Mouse (Mus musculus) hindbrain, embryonic 15.5 days (tissue): ENCODE measurements at regions not wholly inside any gene's neighbourhood (a gene's known extent, or its start where the extent isn't known, plus 50 kb on each side); places are given as distances from the start of the nearest gene placed in this dataset.
A peak's percentile ranks its signal among the peaks of the same experiment; 100 is the strongest.

Experiments
- ATAC-seq: fragments of 200-750 bp; cut with Nextera tagmentation; 2 replicates; pipeline ENCODE4 v1.8.0; 2017; ENCODE audit warnings: low read depth, moderate number of reproducible peaks, moderate TSS enrichment; ENCODE audit not compliant: low FRiP score
- H3K27ac ChIP-seq: fragments of 300-500 bp; sonication (generic); replicated peaks from 2 replicates; pipeline ENCODE4 v1.5.1; 2015; ENCODE audit warnings: mild to moderate bottlenecking, inconsistent platforms
- H3K27me3 ChIP-seq: fragments of 300-500 bp; sonication (generic); 2 replicates; pipeline ENCODE4 v1.6.1; 2015; ENCODE audit warnings: control low read depth, inconsistent platforms
- H3K36me3 ChIP-seq: fragments of 300-500 bp; sonication (generic); 2 replicates; pipeline ENCODE4 v1.6.1; 2015; ENCODE audit warnings: control low read depth, inconsistent platforms
- H3K4me1 ChIP-seq: fragments of 300-500 bp; sonication (generic); replicated peaks from 2 replicates; pipeline ENCODE4 v1.6.1; 2015; ENCODE audit warnings: control low read depth, inconsistent platforms
- H3K4me2 ChIP-seq: fragments of 300-500 bp; sonication (generic); 2 replicates; pipeline ENCODE4 v1.6.1; 2015; ENCODE audit warnings: moderate library complexity, mild to moderate bottlenecking, inconsistent platforms
- H3K4me3 ChIP-seq: fragments of 300-500 bp; sonication (generic); 2 replicates; pipeline ENCODE4 v1.5.1; 2015; ENCODE audit warnings: mild to moderate bottlenecking, inconsistent platforms
- H3K9ac ChIP-seq: fragments of 300-500 bp; sonication (generic); 2 replicates; pipeline ENCODE4 v1.6.1; 2015; ENCODE audit warnings: inconsistent platforms
- H3K9me3 ChIP-seq: fragments of 300-500 bp; sonication (generic); 2 replicates; pipeline ENCODE4 v1.6.1; 2016; ENCODE audit warnings: control low read depth, inconsistent platforms
- WGBS: fragments of 180-500 bp; shearing (Covaris S2); methylation state at CpG from one replicate; pipeline ENCODE4 v1.1.7; 2015; 5-methylcytosine and 5-hydroxymethylcytosine counted together

DNA sequence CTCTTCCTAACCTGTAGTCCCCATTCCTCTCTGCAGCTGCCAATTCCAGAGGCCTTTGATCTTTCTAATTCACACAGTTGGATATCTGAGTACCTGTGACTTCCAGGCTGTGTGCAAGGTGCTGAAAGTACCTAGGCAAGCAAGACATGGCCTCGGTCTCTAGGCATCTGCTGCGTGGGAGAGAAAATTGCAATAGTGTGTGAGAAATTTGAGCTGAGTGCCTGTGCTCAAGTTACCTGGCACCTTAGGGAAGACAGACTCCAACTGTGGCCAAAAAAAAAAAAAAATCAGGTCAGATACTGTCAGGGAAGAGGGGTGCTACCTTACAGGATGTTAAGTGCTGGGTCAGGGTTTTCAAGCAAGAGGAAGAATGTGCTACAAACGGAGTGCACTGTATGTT, 514.7 kb upstream of the Mgmt start:
- Histone ChIP-seq H3K4me2 (no peak overlapping the region), H3K27ac (no peak overlapping the region), H3K36me3 (no peaks in the 10 kb centered on the region), H3K4me3 (no peak overlapping the region), H3K4me1 (no peaks in the 10 kb centered on the region), H3K9me3 (no peaks in the 10 kb centered on the region), H3K9ac (no peak overlapping the region), H3K27me3 (no peaks in the 10 kb centered on the region)
- 77% methylated on average over 3 of the region's 3 CpGs for WGBS
- no peak for ATAC-seq

DNA sequence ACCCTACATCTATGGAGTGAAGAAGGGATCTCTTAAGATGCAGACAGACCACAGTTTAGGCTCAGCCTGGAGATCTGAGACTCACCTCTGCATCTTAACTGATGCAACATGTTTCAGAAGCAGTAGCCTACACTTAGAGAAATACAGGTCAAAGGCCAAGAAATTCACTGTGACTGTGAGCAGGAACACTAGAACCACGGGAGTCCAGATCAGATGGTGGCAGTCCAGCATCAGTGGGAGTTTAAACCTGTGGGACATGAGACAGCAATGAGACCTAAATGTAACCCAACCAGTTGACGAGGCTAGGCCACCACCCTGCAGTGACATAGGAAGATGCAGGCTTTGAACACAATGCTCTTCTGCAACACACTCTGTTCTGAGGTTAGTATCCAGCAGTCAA, 511.1 kb upstream of the Mgmt start:
- Histone ChIP-seq H3K27ac (no peak overlapping the region), H3K9ac (no peak overlapping the region), H3K27me3 (no peaks in the 10 kb centered on the region), H3K9me3 (no peaks in the 10 kb centered on the region), H3K36me3 (no peaks in the 10 kb centered on the region), H3K4me1 (no peaks in the 10 kb centered on the region), H3K4me3 (no peak overlapping the region), H3K4me2 (no peak overlapping the region)
- 81% methylated on average over 2 of the region's 2 CpGs for WGBS
- no peak for ATAC-seq

DNA sequence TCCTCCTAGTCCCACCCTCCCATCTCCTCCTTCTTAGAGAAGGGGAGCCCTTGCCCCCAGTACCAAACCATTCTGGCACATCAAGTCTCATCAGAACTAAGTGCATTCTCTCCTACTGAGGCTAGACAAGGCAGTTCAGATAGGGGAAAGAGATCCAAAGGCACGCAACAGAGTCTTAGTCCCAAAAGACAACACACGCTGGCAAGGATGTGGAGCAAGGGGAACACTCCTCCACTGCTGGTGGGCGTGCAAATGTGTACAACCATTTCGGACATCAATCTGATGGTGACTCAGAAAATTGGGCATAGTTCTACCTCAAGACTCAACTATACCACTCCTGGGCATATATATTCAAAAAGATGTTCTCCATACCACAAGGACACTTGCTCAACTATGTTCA, 506.7 kb upstream of the Mgmt start:
- no peak overlapping the region for H3K4me3 ChIP-seq
- 94% methylated on average over 4 of the region's 4 CpGs for WGBS
- no peaks in the 10 kb centered on the region for H3K9me3 ChIP-seq
- no peaks in the 10 kb centered on the region for H3K27me3 ChIP-seq
- ATAC-seq = no peak
- no peak overlapping the region for H3K4me2 ChIP-seq
- no peaks in the 10 kb centered on the region for H3K4me1 ChIP-seq
- no peak overlapping the region for H3K9ac ChIP-seq
- H3K27ac ChIP-seq = no peak overlapping the region
- H3K36me3 ChIP-seq = no peaks in the 10 kb centered on the region

DNA sequence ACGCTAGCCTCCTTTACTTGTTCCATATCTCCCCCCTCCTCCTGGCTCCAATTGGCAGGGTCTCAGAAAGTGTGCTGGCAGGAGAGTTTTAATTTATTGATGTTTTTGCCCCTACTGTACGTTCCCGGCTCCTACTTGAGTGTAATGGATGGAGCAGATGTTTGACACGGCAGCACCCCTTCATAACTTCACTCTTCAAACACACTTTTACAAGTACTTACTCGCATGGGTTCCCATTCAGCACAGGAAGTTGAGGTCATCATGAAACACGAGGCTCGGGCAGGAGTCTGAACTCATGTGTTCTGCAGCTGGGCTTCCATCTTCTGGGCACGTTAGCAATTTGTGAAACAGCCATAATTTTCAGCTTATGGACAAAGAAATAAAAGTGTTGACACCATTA, 504.3 kb upstream of the Mgmt start:
- ATAC-seq = no peak
- H3K4me1 ChIP-seq = 0 out of 2 replicates have a peak, but pooled peaks cover 6% of the 10 kb centered on the region
- WGBS = 72% methylated on average over 8 of the region's 8 CpGs

DNA sequence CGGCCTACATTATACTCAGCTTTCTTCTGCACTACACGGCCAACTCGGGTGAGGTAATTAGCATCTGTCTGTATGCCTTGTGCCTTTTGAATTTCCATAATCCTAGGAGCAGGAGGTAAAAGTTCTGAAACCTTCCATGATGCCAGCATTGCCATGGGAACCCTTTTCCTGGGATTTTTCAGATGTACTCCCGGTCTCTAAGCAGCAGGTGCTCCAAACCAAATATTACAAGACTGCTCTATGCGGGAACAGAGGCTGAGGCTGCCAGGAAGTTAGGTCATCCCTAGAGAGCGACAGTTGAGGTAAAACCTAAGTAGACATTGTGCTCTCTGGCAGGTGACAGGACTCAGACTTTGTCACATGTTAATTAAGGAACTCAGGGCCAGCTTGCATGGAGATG, 501.0 kb upstream of the Mgmt start:
- Histone ChIP-seq H3K27me3 (no peaks in the 10 kb centered on the region), H3K4me2 (no peak overlapping the region), H3K36me3 (no peaks in the 10 kb centered on the region), H3K9ac (no peak overlapping the region), H3K27ac (no peak overlapping the region), H3K4me1 (0 out of 2 replicates have a peak, but pooled peaks cover 6% of the 10 kb centered on the region), H3K4me3 (no peak overlapping the region), H3K9me3 (no peaks in the 10 kb centered on the region)
- no peak for ATAC-seq
- 59% methylated on average over 6 of the region's 6 CpGs for WGBS

More for the DNA sequence above, 504.3 kb upstream of the Mgmt start:
- Histone ChIP-seq H3K27me3 (no peaks in the 10 kb centered on the region), H3K4me2 (no peak overlapping the region), H3K27ac (no peak overlapping the region), H3K9ac (no peak overlapping the region), H3K36me3 (no peaks in the 10 kb centered on the region), H3K9me3 (no peaks in the 10 kb centered on the region), H3K4me3 (no peak overlapping the region)

DNA sequence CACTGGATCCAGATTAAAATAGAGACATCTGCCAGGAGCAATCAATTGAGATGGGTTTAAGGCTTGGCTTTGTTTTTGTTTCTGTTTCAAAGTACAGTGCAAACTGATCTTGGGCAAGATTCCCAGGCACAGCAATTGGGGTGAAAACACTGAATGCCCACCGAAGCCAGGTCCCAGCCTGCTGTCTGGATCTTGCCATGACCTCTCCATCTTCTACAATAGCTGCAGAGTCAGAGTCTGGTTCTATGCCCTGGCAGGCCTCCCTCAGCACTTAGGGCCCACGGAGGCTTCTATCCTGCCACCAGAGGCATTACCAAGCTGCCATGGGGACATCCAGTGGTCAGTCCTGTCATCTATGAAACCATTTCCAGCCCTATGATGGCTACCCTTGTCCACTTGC, 498.6 kb upstream of the Mgmt start:
- ATAC-seq = peak; percentile 56; the same call in 1 of the 2 replicates

DNA sequence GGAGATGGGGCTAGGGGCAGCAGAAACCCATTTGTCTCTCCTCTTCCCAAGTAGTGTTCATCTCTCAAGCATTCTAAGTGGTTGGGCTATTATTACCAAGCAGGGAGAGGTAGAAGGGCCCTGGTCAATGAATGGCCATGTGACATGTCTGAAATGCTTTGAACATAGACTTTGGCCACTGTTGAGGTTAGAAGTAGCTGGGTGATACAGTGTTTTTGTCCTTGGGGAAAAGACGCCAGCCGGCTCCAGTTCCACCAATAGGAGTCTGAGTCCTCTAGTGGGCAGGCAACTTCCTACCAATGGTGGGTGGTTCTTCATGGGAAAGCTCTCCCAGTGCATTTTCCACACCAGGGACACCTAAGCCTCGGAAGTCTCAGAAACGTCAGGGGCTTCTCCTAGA, 497.3 kb upstream of the Mgmt start:
- ATAC-seq = no peak
- H3K27ac ChIP-seq = no peak overlapping the region
- no peaks in the 10 kb centered on the region for H3K36me3 ChIP-seq
- no peak overlapping the region for H3K4me3 ChIP-seq
- H3K4me2 ChIP-seq = no peak overlapping the region
- H3K27me3 ChIP-seq = no peaks in the 10 kb centered on the region
- no peak overlapping the region for H3K9ac ChIP-seq
- 0 out of 2 replicates have a peak, but pooled peaks cover 6% of the 10 kb centered on the region for H3K4me1 ChIP-seq
- WGBS = 95% methylated on average over 4 of the region's 4 CpGs
- no peaks in the 10 kb centered on the region for H3K9me3 ChIP-seq

More for the DNA sequence above, 498.6 kb upstream of the Mgmt start:
- Histone ChIP-seq H3K27ac (no peak overlapping the region), H3K4me1 (0 out of 2 replicates have a peak, but pooled peaks cover 6% of the 10 kb centered on the region), H3K9ac (no peak overlapping the region), H3K36me3 (no peaks in the 10 kb centered on the region), H3K27me3 (no peaks in the 10 kb centered on the region), H3K9me3 (no peaks in the 10 kb centered on the region), H3K4me2 (no peak overlapping the region), H3K4me3 (no peak overlapping the region)
- 53% methylated on average over 2 of the region's 2 CpGs for WGBS

DNA sequence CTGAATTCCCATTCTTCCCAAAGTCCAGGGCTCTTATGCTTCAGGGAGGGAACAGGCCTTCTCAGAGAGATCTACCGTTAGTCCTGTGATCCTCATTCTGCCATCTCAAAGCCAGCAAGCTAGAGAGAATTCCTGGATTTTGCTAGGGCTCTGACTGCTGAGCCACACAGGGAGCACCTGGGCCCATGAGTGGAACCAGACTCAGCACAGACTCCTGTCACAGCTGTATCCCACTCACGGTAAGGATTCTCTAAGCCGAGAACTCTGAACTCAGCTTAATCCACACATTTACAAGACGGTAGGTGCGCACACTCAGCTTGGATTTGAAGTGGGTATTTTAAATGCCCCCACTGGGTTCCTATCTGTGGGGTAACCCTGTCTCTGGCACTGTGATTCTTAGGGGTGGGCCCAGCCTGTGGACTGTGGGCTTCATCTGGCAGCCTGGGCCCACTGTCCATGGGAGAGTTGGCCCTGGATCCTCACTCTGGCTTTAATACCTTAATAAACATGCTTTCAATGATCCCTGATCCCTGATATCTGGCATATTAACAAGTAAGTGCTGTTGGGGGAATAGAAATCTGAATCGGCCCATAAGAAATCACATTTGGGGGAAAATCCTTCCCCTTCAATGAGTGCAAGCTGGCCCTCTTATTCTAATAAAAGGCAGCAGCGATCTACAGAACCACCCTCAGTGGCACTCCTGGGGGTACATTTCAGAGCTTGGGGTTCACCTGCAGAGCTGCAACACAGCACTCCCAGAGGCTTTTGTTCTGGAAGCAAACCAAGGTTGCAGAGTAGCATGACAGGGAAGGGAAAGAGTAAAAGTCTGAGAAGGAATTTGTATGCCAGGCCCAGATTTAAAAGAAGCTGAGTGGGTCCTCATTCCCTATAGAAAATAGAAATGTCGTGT, 491.5 kb upstream of the Mgmt start:
- Histone ChIP-seq H3K4me3 (no peak overlapping the region), H3K4me1 (peaks cover 4% of the 10 kb centered on the region; the same call in 1 of the 2 replicates), H3K27ac (no peak overlapping the region), H3K9me3 (no peaks in the 10 kb centered on the region), H3K4me2 (no peak overlapping the region), H3K36me3 (no peaks in the 10 kb centered on the region), H3K9ac (no peak overlapping the region), H3K27me3 (no peaks in the 10 kb centered on the region)
- WGBS = 83% methylated on average over 8 of the region's 8 CpGs
- no peak for ATAC-seq

DNA sequence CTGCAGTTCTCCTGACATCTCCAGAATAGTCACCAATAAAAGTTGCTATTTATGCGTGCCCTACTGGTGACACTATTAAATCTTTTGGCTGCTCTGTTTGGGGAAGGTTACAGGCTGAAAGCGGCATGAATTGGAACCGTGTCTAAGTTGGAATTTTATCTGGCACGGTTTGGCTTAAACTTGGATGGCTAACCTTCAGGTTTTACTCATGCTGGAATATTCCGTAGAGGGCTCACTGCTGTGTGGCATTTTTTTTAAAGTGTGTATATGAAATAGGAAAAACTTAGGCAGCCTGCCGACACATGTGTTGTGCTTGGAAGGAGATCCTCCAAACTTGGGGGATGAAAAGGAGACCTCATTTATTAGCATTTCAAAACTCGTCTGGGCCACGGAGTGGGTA, 489.0 kb upstream of the Mgmt start:
- H3K4me3 ChIP-seq = no peak overlapping the region
- H3K9me3 ChIP-seq = no peaks in the 10 kb centered on the region
- no peak for ATAC-seq
- WGBS = 57% methylated on average over 8 of the region's 8 CpGs
- H3K9ac ChIP-seq = no peak overlapping the region
- H3K4me2 ChIP-seq = no peak overlapping the region
- H3K27me3 ChIP-seq = no peaks in the 10 kb centered on the region
- no peak overlapping the region for H3K27ac ChIP-seq
- no peaks in the 10 kb centered on the region for H3K36me3 ChIP-seq
- peaks cover 4% of the 10 kb centered on the region; the same call in 1 of the 2 replicates for H3K4me1 ChIP-seq

DNA sequence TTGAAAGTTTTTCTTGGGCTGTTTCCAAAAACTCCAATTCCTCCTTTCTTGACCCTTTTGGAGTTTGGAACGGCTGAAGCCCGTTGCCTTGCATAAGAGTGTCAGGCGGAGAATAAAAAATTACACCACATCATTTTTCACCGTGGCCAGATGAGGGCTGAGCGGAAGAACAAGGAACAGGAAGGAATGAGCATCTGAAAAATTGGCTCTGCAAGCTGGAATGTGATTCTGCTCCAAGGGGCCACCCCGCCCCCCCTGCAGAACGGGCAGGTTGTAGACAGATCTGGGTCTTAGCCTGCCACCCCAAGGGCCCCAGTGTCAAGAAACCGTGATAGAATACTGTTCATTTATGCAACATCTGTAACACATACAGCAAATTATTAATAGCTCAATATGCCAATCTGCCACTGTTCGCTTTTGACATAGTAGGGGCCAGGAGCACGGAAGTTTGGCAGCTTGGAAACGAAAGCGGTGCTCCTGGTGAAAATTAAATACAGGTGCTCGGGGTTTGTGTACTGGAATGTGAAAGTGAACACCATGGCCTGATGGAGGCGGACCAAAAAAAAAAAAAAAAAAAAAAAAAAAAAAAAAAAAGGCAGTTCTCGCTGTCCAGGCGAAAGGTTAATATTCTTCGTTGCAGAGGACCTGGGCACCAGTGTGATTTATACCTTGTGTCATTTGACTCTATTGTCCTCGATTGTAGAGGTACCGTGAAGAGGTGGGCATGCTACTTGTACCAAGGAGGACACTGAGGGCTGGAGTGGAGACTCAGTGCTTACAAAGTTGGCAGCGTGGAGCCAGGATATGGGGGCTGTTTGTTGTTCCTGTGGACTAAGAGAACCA, 487.9 kb upstream of the Mgmt start:
- Histone ChIP-seq H3K4me2 (no peak overlapping the region), H3K27ac (no peak overlapping the region), H3K27me3 (no peaks in the 10 kb centered on the region), H3K4me1 (peaks cover 4% of the 10 kb centered on the region; the same call in 1 of the 2 replicates), H3K36me3 (no peaks in the 10 kb centered on the region), H3K9ac (no peak overlapping the region), H3K4me3 (no peak overlapping the region), H3K9me3 (no peaks in the 10 kb centered on the region)
- 69% methylated on average over 20 of the region's 20 CpGs for WGBS
- no peak for ATAC-seq

DNA sequence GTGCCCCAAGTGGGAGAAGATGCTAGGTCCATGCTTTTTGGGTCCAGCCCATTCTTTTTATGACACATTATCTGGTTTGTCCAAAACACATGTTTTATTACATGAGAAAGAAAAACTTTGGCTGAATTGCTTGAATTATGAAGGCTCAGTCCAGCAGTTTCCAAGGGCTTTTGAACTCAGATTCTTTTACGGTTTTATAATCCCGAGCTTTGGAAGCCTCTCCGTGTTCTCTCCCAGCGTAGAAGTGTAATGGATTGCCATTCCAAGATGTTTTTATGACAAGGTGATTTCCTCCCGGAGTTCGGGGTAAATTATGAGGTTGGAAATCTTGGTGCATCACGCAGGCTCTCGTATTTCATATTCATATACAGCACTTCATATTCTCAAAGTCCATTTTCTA, 479.6 kb upstream of the Mgmt start:
- no peak overlapping the region for H3K9ac ChIP-seq
- H3K4me2 ChIP-seq = no peak overlapping the region
- ATAC-seq = no peak
- no peak overlapping the region for H3K4me3 ChIP-seq
- no peaks in the 10 kb centered on the region for H3K36me3 ChIP-seq
- no peaks in the 10 kb centered on the region for H3K4me1 ChIP-seq
- H3K27me3 ChIP-seq = no peaks in the 10 kb centered on the region
- no peaks in the 10 kb centered on the region for H3K9me3 ChIP-seq
- no peak overlapping the region for H3K27ac ChIP-seq
- WGBS = 92% methylated on average over 8 of the region's 8 CpGs

DNA sequence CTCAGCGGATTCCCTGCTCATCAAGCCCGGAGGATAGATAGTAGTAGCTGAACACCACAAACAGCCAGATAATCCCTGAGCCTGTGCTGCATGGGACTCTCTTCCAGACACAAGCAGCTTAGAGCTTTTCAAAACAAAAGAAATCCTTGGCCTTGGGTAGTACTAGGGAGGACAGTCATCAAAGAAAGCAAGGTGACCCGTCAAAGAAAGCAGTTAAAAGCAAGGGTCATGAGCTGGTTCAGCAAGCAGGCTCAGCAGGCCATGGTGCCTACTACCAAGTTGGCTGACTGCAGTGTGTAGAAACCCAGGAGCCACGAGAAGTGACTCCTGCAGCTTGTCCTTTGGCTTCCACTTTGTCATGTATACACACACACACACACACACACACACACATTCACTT, 477.1 kb upstream of the Mgmt start:
- Histone ChIP-seq H3K27ac (no peak overlapping the region), H3K4me1 (no peaks in the 10 kb centered on the region), H3K4me2 (no peak overlapping the region), H3K36me3 (no peaks in the 10 kb centered on the region), H3K9me3 (no peaks in the 10 kb centered on the region), H3K27me3 (no peaks in the 10 kb centered on the region), H3K9ac (no peak overlapping the region), H3K4me3 (no peak overlapping the region)
- no peak for ATAC-seq
- WGBS = 66% methylated on average over 4 of the region's 4 CpGs
